Mouse (Mus musculus): ENCODE data around the gene Rsph1.

GRCm38 (mm10) chr17:31323379-31323778, 46.2 kb upstream of the Rsph1 start:
- no peak for TF ChIP-seq CTCF (IDR thresholded peaks at IDR 0.05; ENCODE audit: low read depth, low read length)
- TF ChIP-seq POLR2A (IDR thresholded peaks at IDR 0.05; ENCODE audit: extremely low read depth, insufficient read depth, low read length): no peak

All from liver, adult 2 months (tissue).